Mouse (Mus musculus): ENCODE measurements around the gene Tdrd1. TPM values are rescaled to one million over a fixed set of nuclear protein-coding genes. Genes with fewer than 3 reads are reported as not detected.
A peak's percentile ranks its signal among the peaks of the same experiment; 100 is the strongest.
"Not testable (repeated sequence)": the region's sequence is repeated elsewhere in the genome, so short reads cannot be mapped to it uniquely, and the experiment has no call there.

Tdrd1 gene
- total RNA-seq (2015; ENCODE audit: low replicate concordance) (not detected in 2 replicates), total RNA-seq (2017; ENCODE audit: low replicate concordance) (not detected in 2 replicates)

DNA sequence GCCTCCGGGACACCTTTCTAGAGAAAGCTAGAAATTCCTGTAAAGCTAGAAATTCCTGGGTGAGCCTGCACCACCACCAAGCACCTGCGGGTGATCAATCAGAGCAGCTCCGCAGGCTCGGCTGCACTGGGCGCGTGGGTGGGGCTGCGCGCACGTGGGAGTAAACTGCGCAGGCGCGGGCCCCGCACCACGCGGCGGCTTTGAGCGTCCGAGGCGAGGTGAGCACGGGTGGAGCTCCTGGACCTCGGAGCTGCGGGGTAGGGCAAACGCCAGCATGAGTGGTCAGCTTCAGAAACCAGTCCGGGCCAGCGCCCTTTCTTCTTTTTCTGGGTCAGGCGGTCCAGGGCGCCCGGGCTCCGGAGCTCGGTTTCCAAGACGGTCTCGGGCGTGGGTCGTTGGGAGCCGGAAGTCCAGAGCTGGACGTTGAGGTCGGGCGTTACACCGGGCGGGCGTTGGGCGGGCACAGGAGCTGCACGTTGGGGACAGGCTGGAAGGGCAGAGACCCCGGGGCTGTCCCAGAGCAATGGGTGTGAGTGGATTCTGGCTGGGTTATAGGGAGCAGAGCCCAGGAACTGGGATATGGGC lies at the start of gene Tdrd1:
TSS of gene Tdrd1 (plus strand) at position 163 of the 585 bp plus-strand sequence.
- no peak for ATAC-seq (replicated peaks; ENCODE audit: low FRiP score, poor library complexity, severe bottlenecking)

DNA sequence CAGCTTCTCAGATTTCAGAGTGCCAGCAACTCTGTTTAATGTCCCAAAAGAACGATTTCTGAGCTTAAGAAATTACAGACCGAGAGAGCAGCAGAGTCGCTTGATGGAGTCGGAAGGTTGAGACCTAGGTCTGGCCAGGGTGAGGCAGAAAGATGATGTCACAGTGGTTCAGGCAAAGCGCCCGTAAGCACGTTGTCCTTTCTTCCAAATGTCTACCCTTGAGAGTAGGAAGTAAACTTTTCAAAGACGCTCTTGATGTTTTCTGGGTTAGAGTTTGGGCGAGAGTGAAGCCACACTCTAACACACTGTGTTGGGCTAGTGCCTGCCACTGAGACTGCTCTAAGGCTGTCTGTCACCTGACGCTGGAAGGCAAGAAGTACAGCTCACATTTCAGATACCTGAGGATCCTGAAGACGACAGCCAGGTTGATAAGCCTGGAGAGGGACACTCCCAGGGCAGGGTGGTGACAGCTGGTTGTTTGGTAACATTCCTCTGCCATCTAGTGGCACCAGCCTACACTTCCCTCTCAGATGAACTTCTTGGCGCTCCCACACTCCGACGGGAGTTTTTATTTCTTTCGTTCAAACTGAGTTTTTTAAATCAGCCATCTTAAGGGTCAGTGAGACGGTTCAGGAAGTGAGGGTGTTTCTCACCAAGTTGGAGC lies 49.2 kb upstream of the Tdrd1 start:
- ATAC-seq (replicated peaks; ENCODE audit: low FRiP score, poor library complexity, severe bottlenecking): no peak

DNA sequence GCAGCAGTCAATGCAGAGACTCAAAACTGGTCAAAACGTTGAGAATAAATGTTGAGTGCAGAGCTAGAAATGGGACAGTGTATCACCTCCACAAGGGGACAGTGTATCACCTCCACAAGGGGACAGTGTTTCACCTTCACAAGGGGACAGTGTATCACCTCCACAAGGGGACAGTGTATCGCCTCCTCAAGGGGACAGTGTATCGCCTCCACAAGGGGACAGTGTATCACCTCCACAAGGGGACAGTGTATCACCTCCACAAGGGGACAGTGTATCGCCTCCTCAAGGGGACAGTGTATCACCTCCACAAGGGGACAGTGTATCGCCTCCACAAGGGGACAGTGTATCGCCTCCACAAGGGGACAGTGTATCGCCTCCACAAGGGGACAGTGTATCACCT lies 47.5 kb upstream of the Tdrd1 start:
- ATAC-seq (replicated peaks; ENCODE audit: low FRiP score, poor library complexity, severe bottlenecking): not testable (repeated sequence)

DNA sequence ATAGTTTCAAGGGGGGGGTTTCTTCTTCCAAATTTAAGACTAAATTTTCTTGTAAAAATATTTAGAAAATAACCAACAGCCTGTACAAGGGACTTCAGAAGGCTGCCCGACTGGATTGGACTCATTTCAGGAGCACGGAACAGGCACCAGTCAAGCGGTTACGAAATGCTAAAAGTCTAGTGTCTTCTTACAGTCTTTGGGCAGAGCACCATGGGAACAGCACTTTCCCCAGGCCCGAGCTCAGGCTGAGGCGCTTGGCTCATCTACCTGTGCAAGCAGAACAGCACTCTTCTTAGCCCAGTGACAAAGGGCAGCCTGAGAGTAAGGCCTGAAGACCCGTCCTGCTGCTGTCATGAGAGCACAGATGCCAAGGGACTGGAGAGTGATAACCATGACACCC lies 38.1 kb upstream of the Tdrd1 start:
- ATAC-seq (replicated peaks; ENCODE audit: low FRiP score, poor library complexity, severe bottlenecking): no peak

- no peak for ATAC-seq (replicated peaks; ENCODE audit: low FRiP score, poor library complexity, severe bottlenecking)
Observed at GRCm38 (mm10) chr19:56788952-56789351, 37.1 kb upstream of the Tdrd1 start.

DNA sequence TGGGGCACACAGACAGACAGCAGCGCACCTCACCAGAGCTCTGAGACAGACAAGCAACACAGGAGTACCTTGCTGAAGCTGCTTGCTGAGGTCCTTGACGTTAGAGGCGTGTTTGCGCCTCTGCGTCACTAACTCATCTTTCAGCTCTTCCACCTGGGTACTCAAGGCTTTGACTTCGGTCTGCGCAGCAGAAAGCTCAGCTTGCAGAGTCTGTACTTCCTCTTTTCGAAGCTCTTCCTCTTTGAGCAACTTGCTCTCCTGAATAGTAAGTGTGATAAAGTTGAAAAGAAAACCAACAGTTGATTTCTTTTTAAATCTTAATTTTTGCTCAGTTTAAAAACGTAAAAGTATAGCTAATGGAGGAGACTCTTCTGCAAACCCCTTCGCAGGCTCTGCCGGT lies 28.6 kb upstream of the Tdrd1 start:
- no peak for ATAC-seq (replicated peaks; ENCODE audit: low FRiP score, poor library complexity, severe bottlenecking)

GRCm38 (mm10) chr19:56800226-56800625 lies 25.8 kb upstream of the Tdrd1 start:
- ATAC-seq (replicated peaks; ENCODE audit: low FRiP score, poor library complexity, severe bottlenecking): no peak

GRCm38 (mm10) chr19:56800930-56801655 lies 24.9 kb upstream of the Tdrd1 start:
- no peak; the same call in 1 of the 2 replicates for ATAC-seq (replicated peaks; ENCODE audit: low FRiP score, poor library complexity, severe bottlenecking)

DNA sequence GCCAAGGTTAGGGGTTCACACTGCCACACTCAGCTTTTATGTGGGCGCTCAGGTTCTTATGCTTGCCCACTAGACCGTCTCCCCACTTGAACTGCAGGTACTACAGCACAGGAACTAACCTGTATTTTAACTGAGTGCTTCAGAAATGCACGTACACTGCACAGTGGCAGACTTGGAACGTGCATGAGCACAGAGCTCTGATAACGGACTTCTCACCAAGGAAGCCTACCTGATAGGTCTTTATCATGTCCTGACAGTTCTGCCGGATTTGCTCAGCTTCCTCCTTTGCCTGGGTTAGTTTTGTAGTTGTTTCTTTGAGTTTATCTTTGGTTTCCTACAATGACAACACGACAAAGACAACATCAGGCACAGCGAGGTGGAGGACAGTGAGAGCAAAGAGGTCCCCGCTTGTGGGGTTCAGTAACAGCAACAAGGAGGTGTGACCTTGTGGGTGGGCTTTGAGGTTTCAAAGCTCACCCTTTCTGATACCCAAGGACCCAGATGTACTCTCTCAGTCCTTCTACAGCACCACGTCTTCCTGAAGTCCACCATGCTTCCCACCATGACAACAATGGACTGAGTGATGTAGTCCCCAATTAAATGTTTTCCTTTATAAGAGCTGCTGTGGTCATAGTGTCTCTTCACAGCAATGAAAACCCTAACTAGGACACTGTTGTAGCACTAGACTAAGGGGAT lies 24.2 kb upstream of the Tdrd1 start:
- ATAC-seq (replicated peaks; ENCODE audit: low FRiP score, poor library complexity, severe bottlenecking): peak; percentile 58

DNA sequence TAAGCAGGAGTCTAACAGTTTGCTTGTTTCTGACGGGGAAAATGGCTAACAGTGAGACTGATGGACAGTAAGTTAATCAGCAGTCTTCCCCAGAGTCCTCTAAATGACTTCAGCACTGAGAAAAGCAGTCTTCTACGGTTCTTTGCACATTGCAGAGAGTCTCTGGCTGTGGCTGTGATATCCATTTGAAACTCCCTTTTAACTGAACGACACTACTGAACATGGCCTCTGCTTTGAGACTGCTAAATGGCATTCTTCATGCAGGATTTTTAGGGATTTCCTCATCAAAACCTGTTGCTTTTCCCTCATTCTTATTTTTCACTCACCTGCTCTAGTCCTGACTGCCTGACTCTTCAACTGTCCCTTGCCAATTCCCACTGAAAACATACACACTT lies 23.7 kb upstream of the Tdrd1 start:
- no peak for ATAC-seq (replicated peaks; ENCODE audit: low FRiP score, poor library complexity, severe bottlenecking)

- no peak for ATAC-seq (replicated peaks; ENCODE audit: low FRiP score, poor library complexity, severe bottlenecking)
Observed at GRCm38 (mm10) chr19:56805366-56805765, 20.6 kb upstream of the Tdrd1 start.

GRCm38 (mm10) chr19:56807122-56807521 lies 18.9 kb upstream of the Tdrd1 start:
- ATAC-seq (replicated peaks; ENCODE audit: low FRiP score, poor library complexity, severe bottlenecking): no peak

- ATAC-seq (replicated peaks; ENCODE audit: low FRiP score, poor library complexity, severe bottlenecking): no peak
Observed at GRCm38 (mm10) chr19:56808771-56809170, 17.2 kb upstream of the Tdrd1 start.

GRCm38 (mm10) chr19:56810641-56811146 lies 15.3 kb upstream of the Tdrd1 start:
- ATAC-seq (replicated peaks; ENCODE audit: low FRiP score, poor library complexity, severe bottlenecking): no peak

DNA sequence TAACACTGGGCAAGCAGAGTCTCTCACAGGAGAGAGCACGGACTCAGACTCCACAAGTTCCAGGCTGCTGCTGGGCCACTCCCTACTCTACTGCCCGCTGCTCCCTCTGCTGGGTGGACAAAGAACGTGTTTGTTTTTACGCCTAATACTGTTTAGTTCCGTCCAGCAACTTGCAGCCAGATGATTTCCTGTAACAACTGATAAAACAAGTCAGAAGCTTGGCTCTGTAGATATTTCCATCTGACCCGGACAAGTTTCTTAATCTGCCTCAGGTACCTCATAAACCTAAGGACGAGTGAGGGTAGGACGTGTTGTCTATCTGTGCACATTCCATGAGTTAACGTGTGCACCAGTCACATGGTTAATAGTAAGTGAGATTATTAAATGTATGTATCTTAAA lies 14.4 kb upstream of the Tdrd1 start:
- peak; percentile 86 for ATAC-seq (replicated peaks; ENCODE audit: low FRiP score, poor library complexity, severe bottlenecking)

DNA sequence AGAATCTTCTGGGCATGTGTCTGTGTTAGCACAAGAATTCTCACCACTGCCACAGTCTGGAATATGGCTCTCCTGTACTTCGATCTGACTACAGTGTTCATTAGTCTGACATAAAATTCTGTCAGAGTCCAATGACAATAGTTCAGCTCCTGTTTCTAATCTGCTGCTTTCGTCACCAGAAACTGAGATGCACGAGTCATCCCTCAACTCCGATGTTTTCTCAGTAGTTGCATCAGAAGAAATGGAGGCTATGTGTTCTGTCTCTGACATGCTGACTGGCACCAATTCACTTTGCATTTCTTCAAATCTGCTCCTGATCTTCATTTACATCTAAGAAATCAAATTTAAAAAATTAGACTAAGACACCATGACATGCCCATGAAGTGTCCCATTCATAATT lies 12.6 kb upstream of the Tdrd1 start:
- no peak for ATAC-seq (replicated peaks; ENCODE audit: low FRiP score, poor library complexity, severe bottlenecking)

DNA sequence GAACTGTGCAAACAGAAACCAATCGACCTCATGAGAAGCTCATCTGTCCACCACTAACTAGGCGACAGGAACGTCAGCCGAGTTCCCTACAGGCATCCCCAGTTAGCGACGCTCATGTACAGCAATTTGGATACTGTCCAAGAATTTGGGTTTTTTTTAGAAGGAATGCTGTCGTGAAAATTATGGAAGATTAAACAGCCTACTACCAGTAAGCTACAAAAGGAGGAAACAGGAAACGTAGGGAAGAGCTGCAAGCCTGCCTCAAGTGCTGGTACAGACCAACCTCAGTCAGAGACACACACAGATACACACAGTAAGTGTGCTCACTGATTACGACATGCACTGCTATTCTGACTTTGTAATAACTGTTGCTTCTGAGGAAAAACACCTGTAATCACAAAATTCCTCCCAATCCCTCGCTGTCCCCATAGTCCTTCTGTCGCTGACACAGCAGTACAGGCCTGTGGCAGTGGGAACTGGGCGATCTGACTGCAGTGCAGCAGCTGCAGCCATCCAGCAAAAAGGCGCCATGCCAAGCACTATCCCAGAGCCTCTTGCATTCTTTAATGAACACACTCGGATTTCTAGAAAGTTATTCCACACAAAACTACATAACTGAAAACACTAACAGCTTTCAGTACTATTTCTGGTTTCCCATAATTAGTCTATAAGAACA lies 8.0 kb upstream of the Tdrd1 start:
- no peak for ATAC-seq (replicated peaks; ENCODE audit: low FRiP score, poor library complexity, severe bottlenecking)

GRCm38 (mm10) chr19:56821040-56821797 lies 4.8 kb upstream of the Tdrd1 start:
- ATAC-seq (replicated peaks; ENCODE audit: low FRiP score, poor library complexity, severe bottlenecking): no peak

Measured in erythroid progenitor cell, adult 5-6 weeks (primary cell).